Mouse (Mus musculus): ENCODE data around the gene Defa34.
"Not testable (repeated sequence)": the region's sequence is repeated elsewhere in the genome, so short reads cannot be mapped to it uniquely, and the experiment has no call there.

The Defa34 gene

GRCm38 (mm10) chr8:21665497-21665896 is at the start of gene Defa34:
Gene Defa34, plus strand, starts transcription at chr8:21665797.
- not testable (repeated sequence) for DNase-seq (ENCODE audit: low read depth, low spot score)

DNA sequence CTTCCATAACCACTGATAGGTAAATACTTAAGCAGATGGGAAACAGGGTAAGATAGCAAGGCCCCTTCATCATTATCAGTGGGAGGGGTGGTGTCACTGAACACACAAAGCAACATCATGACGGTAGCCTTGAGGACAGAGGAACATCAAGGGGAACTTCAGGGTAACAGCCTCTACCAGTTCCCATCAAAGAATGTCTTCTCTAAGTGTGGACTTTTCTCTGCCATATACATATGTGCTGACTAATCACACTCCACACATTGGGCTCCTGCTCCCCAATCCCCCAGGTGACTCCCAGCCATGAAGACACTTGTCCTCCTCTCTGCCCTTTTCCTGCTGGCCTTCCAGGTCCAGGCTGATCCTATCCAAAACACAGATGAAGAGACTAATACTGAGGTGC is 47.7 kb upstream of the Defa34 start, which contains the start of gene Defa26:
Gene Defa26 (plus strand): TSS at position 301 of the 400 bp plus-strand sequence.
- DNase-seq (ENCODE audit: low read depth, low spot score), result not testable (repeated sequence)

- DNase-seq (ENCODE audit: low read depth, low spot score), result not testable (repeated sequence)
Observed at GRCm38 (mm10) chr8:21655480-21655879, 10.1 kb upstream of the Defa34 start, which contains the start of gene Defa17. Gene Defa17, plus strand, starts transcription at chr8:21655780.

DNA sequence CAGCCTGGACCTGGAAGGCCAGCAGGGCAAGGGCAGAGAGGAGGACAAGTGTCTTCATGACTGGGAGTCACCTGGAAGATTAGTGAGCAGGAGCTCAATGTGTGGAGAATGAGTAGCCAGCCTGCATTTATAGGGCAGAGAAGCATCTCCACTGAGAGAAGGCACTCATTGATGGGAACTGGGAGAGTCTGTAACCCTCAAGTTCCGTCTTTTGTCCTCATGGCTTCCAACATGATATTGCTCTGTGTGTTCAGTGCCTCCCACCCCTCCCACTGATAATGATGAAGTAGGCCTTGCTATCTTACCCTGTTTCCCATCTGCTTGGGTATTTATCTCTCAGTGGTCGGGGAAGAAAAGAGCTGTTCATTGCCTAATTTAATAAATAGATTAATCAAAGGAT is 37.9 kb downstream of the Defa34 start, which contains the start of gene AY761184:
Gene AY761184 (minus strand): TSS at position 101 of the 400 bp plus-strand sequence.
- not testable (repeated sequence) for DNase-seq (ENCODE audit: low read depth, low spot score)

Measured in retina, postnatal 7 days (tissue).